Mouse (Mus musculus) CD4-positive, CD25-positive, alpha-beta regulatory T cell, adult 4 months (primary cell): ENCODE results near the gene Stard5. TPM values are rescaled to one million over a fixed set of nuclear protein-coding genes. Genes with fewer than 3 reads are reported as not detected.

Experiments
- ATAC-seq: one replicate; pipeline ENCODE4 v1.8.0; 2017
- polyA plus RNA-seq, 2 experiments: library from polyadenylated mRNA; unstranded; fragments of 100-300 nt; shearing (Covaris generic); gene quantifications; one replicate each; pipeline ENCODE4 v1.2.1; 2017

The Stard5 gene
- polyA plus RNA-seq, 2 experiments from 2014 or later = 49.3 to 54.4 TPM

DNA sequence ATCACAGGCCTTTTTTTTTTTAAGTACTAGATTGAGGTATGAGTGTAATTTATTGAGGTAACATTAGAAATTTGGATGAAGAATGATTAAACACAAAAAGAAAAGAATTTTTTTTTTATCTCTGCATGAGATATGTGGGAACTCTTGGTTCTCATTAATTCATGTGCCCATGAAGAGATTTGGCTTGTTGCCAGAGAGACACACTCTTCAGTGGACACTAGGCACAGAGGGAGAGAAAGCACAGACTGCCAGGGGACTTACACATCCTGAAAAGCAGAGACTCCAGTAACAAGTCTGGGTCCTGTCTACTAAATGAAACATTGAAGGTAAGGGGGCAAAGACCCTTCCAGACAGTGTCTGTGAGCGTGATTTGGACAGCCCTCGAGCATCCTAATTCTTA lies 4.0 kb downstream of the Stard5 start:
- ATAC-seq = no peak

- no peak for ATAC-seq
Observed at GRCm38 (mm10) chr7:83636425-83636824, 4.7 kb downstream of the Stard5 start.

DNA sequence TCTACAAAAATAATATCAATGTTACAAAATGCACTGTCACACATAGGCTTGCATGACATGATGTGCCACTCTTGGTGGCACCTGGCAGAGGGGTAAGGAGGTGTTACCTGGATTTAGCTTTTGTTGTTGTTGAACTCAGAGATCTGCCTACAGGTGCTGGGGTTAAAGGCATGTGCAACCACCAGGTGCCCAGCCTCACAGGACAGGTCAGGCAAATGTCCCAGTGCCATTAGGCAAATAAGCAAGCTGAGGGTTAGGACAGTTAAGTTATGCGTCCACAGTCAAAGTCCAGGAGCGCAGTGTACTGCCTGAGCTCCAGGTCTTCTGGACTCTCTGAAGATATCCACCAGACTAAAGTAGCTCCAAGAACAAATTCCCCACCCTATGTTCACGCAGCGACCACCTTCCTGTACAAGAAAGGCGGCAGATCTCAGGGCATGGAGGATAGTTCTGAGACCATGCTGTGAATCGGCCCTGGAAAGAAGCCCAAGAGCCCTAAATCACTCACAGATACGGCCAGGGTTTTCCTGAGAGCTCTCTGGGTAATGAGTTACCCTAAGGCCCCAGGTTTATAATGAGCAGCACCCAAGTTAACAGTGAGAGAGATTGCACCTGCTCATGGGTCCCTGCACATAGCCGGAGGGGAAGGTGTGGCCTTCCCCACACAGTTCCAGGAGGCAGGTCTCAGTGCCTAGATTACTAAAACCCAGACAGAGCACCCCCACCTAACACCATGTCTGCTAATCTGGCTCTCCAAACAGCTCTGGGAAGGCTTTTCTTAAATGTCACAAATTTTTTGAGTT lies 6.2 kb downstream of the Stard5 start:
- ATAC-seq = no peak

- peak; percentile 18 for ATAC-seq
Observed at GRCm38 (mm10) chr7:83639084-83639483, 7.3 kb downstream of the Stard5 start.

- peak; percentile 1 for ATAC-seq
Observed at GRCm38 (mm10) chr7:83640581-83640980, 8.8 kb downstream of the Stard5 start.

DNA sequence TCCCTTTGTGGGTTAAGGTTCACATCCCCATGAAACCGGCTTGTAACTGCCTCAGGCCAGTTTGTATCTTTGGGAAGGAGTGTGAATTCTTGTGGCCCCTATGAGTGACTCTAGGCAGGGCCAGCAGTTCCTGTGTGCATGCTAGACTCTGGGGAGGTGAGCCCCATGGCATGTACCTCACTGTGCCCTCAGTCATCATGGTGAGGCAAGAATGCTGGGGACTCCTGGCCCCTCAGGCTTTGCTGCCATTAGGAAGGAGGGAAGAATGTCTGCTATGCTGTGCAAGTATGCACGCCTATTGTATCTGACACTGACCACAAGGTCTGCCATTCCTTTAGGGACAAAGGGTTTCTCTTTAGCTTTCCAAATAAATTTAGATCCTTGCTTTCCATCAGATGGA lies 9.4 kb downstream of the Stard5 start:
- no peak for ATAC-seq

DNA sequence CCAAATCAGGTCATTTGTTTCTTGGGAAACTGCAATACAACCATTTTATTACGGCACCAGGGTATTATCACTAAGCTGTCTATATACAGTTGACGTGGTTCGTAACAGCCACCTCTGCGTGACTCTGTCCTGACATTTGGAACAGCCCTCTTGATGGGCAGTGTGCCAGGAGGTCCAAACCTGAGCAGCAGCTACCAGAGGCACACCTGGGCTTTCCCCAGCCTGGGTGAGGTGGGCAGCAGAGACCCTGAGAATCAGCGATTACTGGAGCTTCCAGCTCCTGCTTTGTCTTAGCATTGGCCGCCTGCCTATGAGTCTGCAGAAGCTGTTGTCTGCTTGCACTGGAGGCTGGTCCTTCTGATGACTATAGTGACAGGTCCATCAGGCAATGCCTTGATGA lies 11.8 kb downstream of the Stard5 start:
- no peak for ATAC-seq

- ATAC-seq = no peak
Observed at GRCm38 (mm10) chr7:83644761-83645160, 13.0 kb downstream of the Stard5 start.

DNA sequence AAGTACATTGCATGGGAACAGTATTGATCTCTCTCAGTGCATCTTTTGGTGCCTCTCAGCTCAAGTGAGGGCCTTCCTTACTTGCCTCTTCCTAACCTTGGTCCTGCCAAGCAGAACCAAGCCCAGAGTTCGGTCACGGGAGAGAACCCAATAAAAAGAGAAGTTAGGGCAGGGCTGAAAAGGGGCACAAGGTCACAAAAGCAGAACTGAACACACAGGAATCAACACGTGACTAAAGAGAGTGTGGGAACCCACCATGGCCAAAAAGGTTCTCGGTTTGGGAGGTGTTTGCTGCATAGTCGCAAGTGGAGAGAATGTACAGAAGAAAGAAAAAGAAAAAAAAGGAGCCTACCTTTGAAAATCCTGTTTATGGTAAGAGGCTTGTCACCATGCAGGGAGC lies 13.7 kb downstream of the Stard5 start:
- no peak for ATAC-seq

GRCm38 (mm10) chr7:83648807-83649206 lies 17.0 kb downstream of the Stard5 start:
- ATAC-seq = peak; percentile 49

GRCm38 (mm10) chr7:83650638-83651037 lies 18.9 kb downstream of the Stard5 start:
- no peak for ATAC-seq

DNA sequence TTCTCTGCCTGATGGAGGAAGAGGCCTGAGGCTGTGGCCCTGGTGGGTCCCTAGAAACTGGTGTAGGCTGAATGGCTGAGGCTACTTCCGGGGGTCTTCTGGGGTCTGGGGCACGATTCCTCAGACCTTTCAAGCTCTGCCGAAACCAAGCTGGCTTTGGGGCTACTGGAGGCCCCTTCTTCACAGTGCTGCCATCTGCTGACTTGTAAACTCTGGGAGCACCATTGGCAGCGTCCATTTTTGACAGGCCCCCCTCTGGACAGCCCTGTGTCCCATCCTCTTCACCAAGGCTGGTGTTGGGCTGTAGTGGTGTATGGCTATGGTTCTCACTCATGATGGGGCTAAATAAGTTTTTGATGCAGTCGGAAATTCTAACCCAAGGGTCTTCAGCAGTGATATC lies 20.7 kb downstream of the Stard5 start:
- no peak for ATAC-seq

DNA sequence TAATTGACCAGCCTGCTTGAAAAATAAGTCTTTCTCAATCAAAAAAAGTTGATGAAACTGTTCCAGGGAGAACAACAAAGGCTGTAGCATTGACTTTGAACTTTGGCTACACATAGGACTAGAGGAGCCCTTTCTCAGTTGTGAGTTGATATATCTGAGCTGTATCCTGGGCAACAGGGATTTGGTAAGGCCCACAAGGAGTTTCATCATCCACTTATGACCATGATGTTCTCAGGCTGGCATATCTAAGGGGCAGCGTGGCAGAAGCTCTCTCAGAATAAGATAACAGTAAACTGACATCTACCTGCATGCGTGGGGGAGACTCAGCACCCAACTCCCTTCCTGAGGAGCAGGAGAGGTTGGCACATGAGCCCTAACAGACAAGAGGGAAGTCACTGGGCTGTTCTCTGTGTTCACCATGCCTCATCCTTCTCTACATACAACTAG lies 21.9 kb downstream of the Stard5 start:
- ATAC-seq = no peak

DNA sequence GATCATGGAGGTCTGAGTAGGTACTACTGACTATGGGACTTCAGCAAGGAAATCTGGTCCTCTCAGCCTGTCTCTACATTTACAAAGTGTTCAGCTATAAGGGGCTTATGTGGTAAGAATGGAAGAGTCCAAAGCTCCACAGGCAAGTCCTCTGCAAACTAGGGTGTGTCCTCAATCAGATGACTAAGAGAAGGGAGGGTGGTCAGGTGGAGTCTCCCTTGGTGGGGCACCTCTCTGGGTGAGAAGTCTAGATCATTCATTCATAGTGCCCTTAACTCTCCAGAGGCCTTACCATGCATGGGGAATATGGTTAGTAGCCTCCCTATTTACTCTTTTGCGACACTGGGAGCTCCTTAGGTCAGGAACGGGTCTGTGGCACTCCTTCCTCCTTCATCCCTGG lies 22.4 kb downstream of the Stard5 start:
- no peak for ATAC-seq

DNA sequence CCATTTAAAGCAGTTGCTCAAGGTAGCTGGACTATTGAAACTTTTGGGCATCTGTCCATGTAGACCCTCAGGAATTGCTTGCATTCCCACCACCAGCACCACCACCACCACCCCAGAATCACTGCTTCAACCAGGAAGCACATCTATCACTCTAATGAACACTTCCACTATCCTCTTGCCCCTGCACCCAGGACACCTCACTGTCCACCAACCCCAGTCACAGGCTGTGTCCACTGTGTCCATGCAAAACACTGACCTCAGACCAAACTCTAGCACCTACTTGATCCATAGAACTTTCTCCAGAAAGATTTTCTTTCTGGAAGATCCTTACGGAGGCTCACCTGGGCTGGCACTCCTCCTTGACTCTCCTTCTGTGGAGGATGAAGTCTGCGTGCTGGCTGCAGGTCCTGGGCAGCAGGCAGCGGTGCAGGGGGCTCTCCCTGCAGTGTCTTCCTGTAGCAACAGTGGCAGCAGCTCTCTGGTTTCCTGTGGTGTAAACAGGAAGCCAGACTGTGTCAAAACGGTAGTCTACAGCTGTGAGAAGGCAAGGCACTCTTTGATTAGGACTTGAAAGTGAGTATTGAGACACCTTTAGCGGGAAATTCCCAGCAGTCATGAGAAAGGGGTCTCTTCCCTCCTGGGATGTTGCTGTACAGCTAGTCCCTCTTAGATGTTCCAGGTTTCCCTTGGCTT lies 23.3 kb downstream of the Stard5 start:
- peak; percentile 82 for ATAC-seq

DNA sequence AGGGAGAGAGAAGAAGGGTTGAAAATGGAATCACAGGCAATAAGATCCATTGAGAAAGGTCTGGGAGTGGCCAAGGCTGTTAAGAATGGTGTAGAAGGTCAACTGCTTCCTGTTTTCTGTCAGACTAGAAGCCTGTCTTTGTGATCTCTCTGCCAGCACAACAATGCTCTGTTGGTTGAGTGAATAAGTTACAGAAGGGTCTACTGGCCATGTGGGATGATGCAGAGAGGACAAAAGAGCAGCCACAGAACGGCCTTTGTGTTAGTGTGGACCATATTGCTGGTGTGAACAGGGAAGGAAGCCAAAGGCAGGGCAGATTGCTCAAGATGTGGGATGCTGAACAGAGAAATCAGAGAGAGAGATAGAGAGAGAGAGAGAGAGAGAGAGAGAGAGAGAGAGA lies 27.0 kb downstream of the Stard5 start:
- ATAC-seq = no peak

- ATAC-seq = peak; percentile 41
Observed at GRCm38 (mm10) chr7:83659159-83660065, 27.7 kb downstream of the Stard5 start.

- ATAC-seq = peak; percentile 79
Observed at GRCm38 (mm10) chr7:83660273-83660691, 28.5 kb downstream of the Stard5 start.

- ATAC-seq = peak; percentile 24
Observed at GRCm38 (mm10) chr7:83661031-83661430, 29.3 kb downstream of the Stard5 start.

- no peak for ATAC-seq
Observed at GRCm38 (mm10) chr7:83661763-83662162, 30.0 kb downstream of the Stard5 start.

DNA sequence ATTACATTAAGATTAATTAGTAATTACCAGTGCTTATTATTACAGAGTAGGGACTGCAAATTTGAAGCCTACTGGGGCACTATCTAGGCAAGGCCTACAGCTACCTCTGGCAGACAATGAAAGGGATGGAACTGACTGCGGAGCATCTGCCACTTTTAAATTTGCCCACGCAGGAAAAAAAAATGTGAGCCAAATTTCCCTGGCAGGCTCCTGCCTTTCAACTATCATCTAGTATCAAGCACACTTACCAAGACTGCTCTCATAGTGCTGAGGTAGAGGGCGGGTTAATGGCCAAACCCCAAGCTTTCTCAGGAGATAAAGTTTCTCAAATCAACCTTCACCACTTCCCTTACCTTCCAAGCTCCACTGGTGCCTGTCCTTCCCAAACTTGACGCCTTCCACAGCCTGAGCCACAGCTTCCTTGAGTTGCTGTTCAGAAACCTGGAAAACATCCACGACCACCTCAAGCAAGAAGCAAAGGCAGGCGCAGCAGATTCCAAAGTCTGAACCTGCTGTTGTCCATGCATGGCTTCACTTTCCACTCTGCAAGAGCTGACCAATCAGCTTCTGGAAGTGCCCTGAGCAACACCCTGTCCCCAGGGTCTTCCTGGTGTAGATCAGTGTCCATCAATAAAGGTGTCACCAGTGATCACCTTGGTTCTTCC lies 31.1 kb downstream of the Stard5 start:
- ATAC-seq = no peak

- ATAC-seq = no peak
Observed at GRCm38 (mm10) chr7:83666087-83666595, 34.4 kb downstream of the Stard5 start.
